9 mouse cellular contexts compared by ENCODE assay signal in genomic region chr19:6926559-6927255, GRCm38 (mm10). TPM values are rescaled to one million over a fixed set of nuclear protein-coding genes. Genes with fewer than 3 reads are reported as not detected.
DNase-seq lines count a peak whose midpoint lies in the region; ATAC-seq lines count a peak whose summit lies in the region.
"Had no signal": no experiment of that assay in that cellular context is flagged by ENCODE, and none has a peak within 500 bp of the region (broad histone marks: within the 10 kb centered on the region; RNA-seq: fewer than 3 reads in every experiment).

No protein-coding gene starts in this region.

- H3K9ac ChIP-seq in lung, embryonic 15.5 days: no peak overlapping the region
- H3K9ac ChIP-seq in forebrain, embryonic 13.5 days: no peak overlapping the region
- no peak overlapping the region for H3K9ac ChIP-seq in kidney, embryonic 15.5 days
- H3K9ac ChIP-seq in midbrain, embryonic 14.5 days (replicated peaks; ENCODE audit: low read length): no peak overlapping the region

- ATAC-seq in lung, embryonic 15.5 days (ENCODE audit: borderline replicate concordance, extremely low read depth, low FRiP score, low TSS enrichment): no peak
- ATAC-seq in forebrain, embryonic 13.5 days: no peak
- ATAC-seq in kidney, embryonic 15.5 days (replicated peaks; ENCODE audit: low FRiP score): no peak
- no peak for ATAC-seq in midbrain, embryonic 14.5 days (ENCODE audit: low FRiP score, low TSS enrichment)
- ATAC-seq in monocyte, adult 5-6 weeks (replicated peaks; ENCODE audit: insufficient number of reproducible peaks, low FRiP score, low TSS enrichment, poor library complexity, severe bottlenecking): no peak
- ATAC-seq: Patski had no signal

- no peaks in the 10 kb centered on the region for H3K36me3 ChIP-seq in lung, embryonic 15.5 days
- no peaks in the 10 kb centered on the region for H3K36me3 ChIP-seq in forebrain, embryonic 13.5 days (ENCODE audit: poor library complexity, severe bottlenecking)
- no peaks in the 10 kb centered on the region for H3K36me3 ChIP-seq in kidney, embryonic 15.5 days
- no peaks in the 10 kb centered on the region for H3K36me3 ChIP-seq in midbrain, embryonic 14.5 days (ENCODE audit: control insufficient read depth, insufficient read depth, low read length)

- H3K4me3 ChIP-seq in lung, embryonic 15.5 days: peak overlapping the region; percentile 15; the same call in 1 of the 2 replicates
- H3K4me3 ChIP-seq in forebrain, embryonic 13.5 days: peak overlapping the region; percentile 18
- peak overlapping the region; percentile 24 for H3K4me3 ChIP-seq in kidney, embryonic 15.5 days (replicated peaks)
- H3K4me3 ChIP-seq in midbrain, embryonic 14.5 days (replicated peaks; ENCODE audit: low read depth, low read length): peak overlapping the region; percentile 8; the same call in 1 of the 2 replicates

- 14% methylated on average over 26 of the region's 26 CpGs for WGBS in lung, embryonic 15.5 days
- 9% methylated on average over 26 of the region's 26 CpGs for WGBS in forebrain, embryonic 13.5 days
- WGBS in kidney, embryonic 15.5 days: 10% methylated on average over 26 of the region's 26 CpGs
- WGBS in midbrain, embryonic 14.5 days: 10% methylated on average over 26 of the region's 26 CpGs

- H3K9me3 ChIP-seq in lung, embryonic 15.5 days: no peaks in the 10 kb centered on the region
- H3K9me3 ChIP-seq in forebrain, embryonic 13.5 days (replicated peaks): no peaks in the 10 kb centered on the region
- H3K9me3 ChIP-seq in kidney, embryonic 15.5 days (replicated peaks): no peaks in the 10 kb centered on the region
- H3K9me3 ChIP-seq in midbrain, embryonic 14.5 days (ENCODE audit: control insufficient read depth, low read length): no peaks in the 10 kb centered on the region

- peaks cover 28% of the 10 kb centered on the region for H3K4me1 ChIP-seq in lung, embryonic 15.5 days
- peaks cover 23% of the 10 kb centered on the region for H3K4me1 ChIP-seq in forebrain, embryonic 13.5 days
- peaks cover 41% of the 10 kb centered on the region for H3K4me1 ChIP-seq in kidney, embryonic 15.5 days
- peaks cover 7% of the 10 kb centered on the region; the same call in 1 of the 2 replicates for H3K4me1 ChIP-seq in midbrain, embryonic 14.5 days (ENCODE audit: control insufficient read depth, insufficient read depth, low read length)

- intact Hi-C loops in gastrocnemius, postnatal 14 days (cut with DNase I; ENCODE audit: low total_unique reads): no loop called here

- peak overlapping the region; percentile 34 for H3K4me2 ChIP-seq in lung, embryonic 15.5 days
- peak overlapping the region; percentile 46 for H3K4me2 ChIP-seq in forebrain, embryonic 13.5 days
- H3K4me2 ChIP-seq in kidney, embryonic 15.5 days: peak overlapping the region; percentile 39
- peak overlapping the region; percentile 23 for H3K4me2 ChIP-seq in midbrain, embryonic 14.5 days (ENCODE audit: low read length)

- no peak for DNase-seq in lung, postnatal 10 days
- peak; percentile 58 for DNase-seq in midbrain, embryonic 14.5 days
- DNase-seq in right cerebral cortex, postnatal 25 days: no peak
- DNase-seq in gastrocnemius, postnatal 14 days: no peak

- H3K27me3 ChIP-seq in lung, embryonic 15.5 days: peaks cover 89% of the 10 kb centered on the region
- peaks cover 90% of the 10 kb centered on the region for H3K27me3 ChIP-seq in forebrain, embryonic 13.5 days
- peaks cover 89% of the 10 kb centered on the region for H3K27me3 ChIP-seq in kidney, embryonic 15.5 days
- H3K27me3 ChIP-seq in midbrain, embryonic 14.5 days (ENCODE audit: control insufficient read depth, insufficient read depth, low read length): peaks cover 79% of the 10 kb centered on the region
- H3K27me3 ChIP-seq: Patski had no signal

- no peak overlapping the region for H3K27ac ChIP-seq in lung, embryonic 15.5 days
- no peak overlapping the region for H3K27ac ChIP-seq in forebrain, embryonic 13.5 days
- H3K27ac ChIP-seq in kidney, embryonic 15.5 days: no peak overlapping the region
- no peak overlapping the region for H3K27ac ChIP-seq in midbrain, embryonic 14.5 days (replicated peaks; ENCODE audit: low read depth, low read length)

RNA-seq across cellular contexts. Expression of gene Catsperz, which starts 1.5 kb away (rescaled TPM):
- polyA plus RNA-seq in lung, embryonic 15.5 days (2015; fragmentation: Nextera tagmentation; extraction: Ambion mirVana): 2.5 and 3.4 TPM in 2 replicates
- polyA plus RNA-seq in forebrain, embryonic 13.5 days (2015; fragmentation: Nextera tagmentation; extraction: Ambion mirVana): 0.74 TPM in 1 of 2 replicates, not detected in the other
- 2.0 and 3.1 TPM in 2 replicates for polyA plus RNA-seq in kidney, embryonic 15.5 days (2015; fragmentation: Nextera tagmentation; extraction: Ambion mirVana)
- 0.53 and 0.78 TPM in 2 replicates for polyA plus RNA-seq in midbrain, embryonic 14.5 days (2014; fragmentation: Nextera tagmentation; extraction: Ambion mirVana)
- total RNA-seq in monocyte, adult 5-6 weeks (2017): not detected in 3 replicates
- not detected for total RNA-seq in gastrocnemius, postnatal 14 days (2021)

RNA-seq across cellular contexts. Expression of gene Esrra, which starts 5.1 kb away (rescaled TPM):
- 9.3 and 9.5 TPM in 2 replicates for polyA plus RNA-seq in lung, embryonic 15.5 days (2015; fragmentation: Nextera tagmentation; extraction: Ambion mirVana)
- 15.3 and 15.7 TPM in 2 replicates for polyA plus RNA-seq in forebrain, embryonic 13.5 days (2015; fragmentation: Nextera tagmentation; extraction: Ambion mirVana)
- 14.8 and 15.3 TPM in 2 replicates for polyA plus RNA-seq in kidney, embryonic 15.5 days (2015; fragmentation: Nextera tagmentation; extraction: Ambion mirVana)
- polyA plus RNA-seq in midbrain, embryonic 14.5 days (2014; fragmentation: Nextera tagmentation; extraction: Ambion mirVana): 6.9 and 13.6 TPM in 2 replicates
- 39.1 to 50.2 TPM (median 46.8 TPM) in 3 replicates for total RNA-seq in monocyte, adult 5-6 weeks (2017)
- 10 to 100 TPM; 47.7 to 52.0 TPM for total RNA-seq in gastrocnemius, postnatal 14 days (2021)

RNA-seq across cellular contexts. Expression of gene Kcnk4, which starts 7.6 kb away (rescaled TPM):
- 0.13 and 0.22 TPM in 2 replicates for polyA plus RNA-seq in lung, embryonic 15.5 days (2015; fragmentation: Nextera tagmentation; extraction: Ambion mirVana)
- polyA plus RNA-seq in forebrain, embryonic 13.5 days (2015; fragmentation: Nextera tagmentation; extraction: Ambion mirVana): 0.25 TPM in 1 of 2 replicates, not detected in the other
- polyA plus RNA-seq in kidney, embryonic 15.5 days (2015; fragmentation: Nextera tagmentation; extraction: Ambion mirVana): 0.14 and 0.45 TPM in 2 replicates
- polyA plus RNA-seq in midbrain, embryonic 14.5 days (2014; fragmentation: Nextera tagmentation; extraction: Ambion mirVana): 1.9 and 3.4 TPM in 2 replicates
- total RNA-seq in monocyte, adult 5-6 weeks (2017): not detected in 3 replicates
- total RNA-seq in gastrocnemius, postnatal 14 days (2021): not detected

RNA-seq across cellular contexts. Expression of gene Bad, which starts 15.0 kb away (rescaled TPM):
- polyA plus RNA-seq in lung, embryonic 15.5 days (2015; fragmentation: Nextera tagmentation; extraction: Ambion mirVana): 74.4 and 80.0 TPM in 2 replicates
- 72.4 and 79.3 TPM in 2 replicates for polyA plus RNA-seq in forebrain, embryonic 13.5 days (2015; fragmentation: Nextera tagmentation; extraction: Ambion mirVana)
- polyA plus RNA-seq in kidney, embryonic 15.5 days (2015; fragmentation: Nextera tagmentation; extraction: Ambion mirVana): 68.4 and 75.5 TPM in 2 replicates
- 77.1 and 79.3 TPM in 2 replicates for polyA plus RNA-seq in midbrain, embryonic 14.5 days (2014; fragmentation: Nextera tagmentation; extraction: Ambion mirVana)
- 9.3 to 26.0 TPM (median 10.3 TPM) in 3 replicates for total RNA-seq in monocyte, adult 5-6 weeks (2017)
- 10 to 100 TPM; 14.2 to 14.6 TPM for total RNA-seq in gastrocnemius, postnatal 14 days (2021)

RNA-seq across cellular contexts. Expression of gene Gpr137, which starts 15.6 kb away (rescaled TPM):
- polyA plus RNA-seq in lung, embryonic 15.5 days (2015; fragmentation: Nextera tagmentation; extraction: Ambion mirVana): 28.1 and 31.0 TPM in 2 replicates
- 32.4 and 32.8 TPM in 2 replicates for polyA plus RNA-seq in forebrain, embryonic 13.5 days (2015; fragmentation: Nextera tagmentation; extraction: Ambion mirVana)
- polyA plus RNA-seq in kidney, embryonic 15.5 days (2015; fragmentation: Nextera tagmentation; extraction: Ambion mirVana): 30.4 and 32.9 TPM in 2 replicates
- polyA plus RNA-seq in midbrain, embryonic 14.5 days (2014; fragmentation: Nextera tagmentation; extraction: Ambion mirVana): 56.0 and 60.4 TPM in 2 replicates
- 13.1 to 16.8 TPM (median 14.2 TPM) in 3 replicates for total RNA-seq in monocyte, adult 5-6 weeks (2017)
- total RNA-seq in gastrocnemius, postnatal 14 days (2021): 1 to 10 TPM; 8.9 to 9.9 TPM
